Mouse (Mus musculus) CH12.LX (cell line): ENCODE data around the gene Esr1. TPM values are rescaled to one million over a fixed set of nuclear protein-coding genes. Genes with fewer than 3 reads are reported as not detected.

Source experiments
- DNase-seq: peaks from one replicate; pipeline ENCODE4 v3.0.0-alpha.2; 2013; ENCODE audit errors: extremely low read depth
- H3K27ac ChIP-seq: 2 replicates; pipeline ENCODE4 v1.5.1; 2012; ENCODE audit warnings: low read depth, mild to moderate bottlenecking, control low read depth, moderate library complexity; ENCODE audit not compliant: insufficient read depth
- H3K27me3 ChIP-seq: replicated peaks from 2 replicates; pipeline ENCODE3; 2012; ENCODE audit warnings: inconsistent platforms
- H3K36me3 ChIP-seq, 2 experiments: replicated peaks in 1 of 2; 2 replicates each; pipeline versions ENCODE3 to v1.6.1; 2012; ENCODE audit warnings: inconsistent platforms in 1 of 2, low read length in 1 of 2, mild to moderate bottlenecking in 1 of 2, mixed read lengths in 1 of 2, moderate library complexity in 1 of 2; ENCODE audit not compliant: control insufficient read depth in 1 of 2, insufficient read depth in 1 of 2
- H3K4me1 ChIP-seq, 2 experiments: 2 replicates each; pipeline ENCODE4 v1.6.1; 2012; ENCODE audit warnings: inconsistent platforms in 1 of 2, moderate library complexity in 1 of 2; ENCODE audit not compliant: insufficient read depth in 2 of 2, control insufficient read depth in 1 of 2
- H3K4me2 ChIP-seq: 2 replicates; pipeline ENCODE4 v1.6.1; 2012; ENCODE audit warnings: low read depth, mild to moderate bottlenecking, control low read depth; ENCODE audit not compliant: poor library complexity, insufficient read depth, severe bottlenecking
- H3K4me3 ChIP-seq, 3 experiments: fragments of 150-350 bp in 1 of 3; sonication (generic) in 1 of 3; replicated peaks in 1 of 3; 2 replicates each; pipeline versions ENCODE3 to v1.5.1; 2011 to 2012; ENCODE audit warnings: low read depth in 2 of 3, low read length in 2 of 3, mild to moderate bottlenecking in 2 of 3, moderate library complexity in 2 of 3, control low read depth in 1 of 3, improper control_type of control experiment in 1 of 3, inconsistent platforms in 1 of 3, mixed read lengths in 1 of 3; ENCODE audit not compliant: poor library complexity in 1 of 3
- H3K79me2 ChIP-seq: replicated peaks from 2 replicates; pipeline ENCODE4 v1.6.1; 2012; ENCODE audit warnings: mild to moderate bottlenecking, moderate library complexity; ENCODE audit not compliant: control insufficient read depth, poor library complexity, insufficient read depth, severe bottlenecking; ENCODE audit errors: extremely low read depth
- H3K9ac ChIP-seq: 2 replicates; pipeline ENCODE4 v1.6.1; 2012; ENCODE audit warnings: low read depth, mild to moderate bottlenecking, control low read depth, moderate library complexity; ENCODE audit not compliant: insufficient read depth
- H3K9me3 ChIP-seq: replicated peaks from 2 replicates; pipeline ENCODE3; 2012; ENCODE audit warnings: low read length, inconsistent platforms, mixed read lengths
- CHD1 ChIP-seq: IDR thresholded peaks from 2 replicates; pipeline ENCODE4 v1.6.1; 2012; ENCODE audit warnings: low read depth, low read length, improper control_type of control experiment, inconsistent platforms
- ELF1 ChIP-seq: IDR thresholded peaks from 2 replicates; pipeline ENCODE4 v1.6.1; 2014; ENCODE audit warnings: low read depth, mild to moderate bottlenecking, inconsistent platforms, low read length, improper control_type of control experiment
- EP300 ChIP-seq: IDR thresholded peaks from 2 replicates; pipeline ENCODE4 v1.6.1; 2011; ENCODE audit warnings: low read length, improper control_type of control experiment
- ETS1 ChIP-seq: conservative IDR thresholded peaks from 2 replicates; pipeline ENCODE4 v1.6.1; 2012; ENCODE audit warnings: low read depth, mild to moderate bottlenecking, inconsistent platforms, low read length, improper control_type of control experiment, moderate library complexity
- GABPA ChIP-seq: IDR thresholded peaks from 2 replicates; pipeline ENCODE4 v1.6.1; 2012; ENCODE audit warnings: low read depth, low read length, improper control_type of control experiment, inconsistent platforms; ENCODE audit not compliant: insufficient replicate concordance
- IRF4 ChIP-seq: IDR thresholded peaks from 2 replicates; pipeline ENCODE4 v1.6.1; 2014; ENCODE audit warnings: low read depth, mild to moderate bottlenecking, inconsistent platforms, low read length, improper control_type of control experiment
- JUN ChIP-seq: IDR thresholded peaks from 2 replicates; pipeline ENCODE4 v1.6.1; 2011; ENCODE audit warnings: low read depth, mild to moderate bottlenecking, low read length, improper control_type of control experiment, moderate library complexity; ENCODE audit not compliant: insufficient read depth
- JUND ChIP-seq: conservative IDR thresholded peaks from 2 replicates; pipeline ENCODE4 v1.6.1; 2011; ENCODE audit warnings: low read depth, low read length, improper control_type of control experiment
- KAT2A ChIP-seq: IDR thresholded peaks from 2 replicates; pipeline ENCODE4 v1.6.1; 2012; ENCODE audit warnings: low read length, improper control_type of control experiment, inconsistent platforms; ENCODE audit not compliant: insufficient replicate concordance
- MAFK ChIP-seq: IDR thresholded peaks from 2 replicates; pipeline ENCODE4 v1.6.1; 2011; ENCODE audit warnings: low read length, improper control_type of control experiment; ENCODE audit not compliant: insufficient replicate concordance
- MAX ChIP-seq: IDR thresholded peaks from 2 replicates; pipeline ENCODE4 v1.6.1; 2011; ENCODE audit warnings: low read length, improper control_type of control experiment
- MEF2A ChIP-seq: IDR thresholded peaks from 2 replicates; pipeline ENCODE4 v1.6.1; 2014; ENCODE audit warnings: low read depth, mild to moderate bottlenecking, inconsistent platforms, low read length, improper control_type of control experiment, borderline replicate concordance
- MYC ChIP-seq: IDR thresholded peaks from 2 replicates; pipeline ENCODE4 v1.6.1; 2011; ENCODE audit warnings: low read depth, mild to moderate bottlenecking, improper control_type of control experiment, low read length
- NELFE ChIP-seq: IDR thresholded peaks from 2 replicates; pipeline ENCODE4 v1.6.1; 2011; ENCODE audit warnings: low read depth, low read length, improper control_type of control experiment
- NRF1 ChIP-seq: IDR thresholded peaks from 2 replicates; pipeline ENCODE4 v1.6.1; 2014; ENCODE audit warnings: low read depth, mild to moderate bottlenecking, inconsistent platforms, low read length, improper control_type of control experiment, moderate library complexity
- PAX5 ChIP-seq: IDR thresholded peaks from 2 replicates; pipeline ENCODE4 v1.6.1; 2012; ENCODE audit warnings: low read length, inconsistent platforms, mixed read lengths
- POLR2A ChIP-seq: IDR thresholded peaks from 2 replicates; pipeline ENCODE4 v1.6.1; 2011; ENCODE audit warnings: low read depth, mild to moderate bottlenecking, improper control_type of control experiment, low read length
- POLR2AphosphoS2 ChIP-seq: IDR thresholded peaks from 2 replicates; pipeline ENCODE4 v1.6.1; 2011; ENCODE audit warnings: low read depth, low read length, improper control_type of control experiment
- RAD21 ChIP-seq: IDR thresholded peaks from 2 replicates; pipeline ENCODE4 v1.6.1; 2011; ENCODE audit warnings: low read depth, mild to moderate bottlenecking, low read length, improper control_type of control experiment, moderate library complexity
- RCOR1 ChIP-seq: conservative IDR thresholded peaks from 2 replicates; pipeline ENCODE4 v1.6.1; 2012; ENCODE audit warnings: low read depth, mild to moderate bottlenecking, inconsistent platforms, low read length, improper control_type of control experiment
- TBP ChIP-seq: conservative IDR thresholded peaks from 2 replicates; pipeline ENCODE4 v1.6.1; 2011; ENCODE audit warnings: low read depth, low read length, improper control_type of control experiment
- UBTF ChIP-seq: IDR thresholded peaks from 2 replicates; pipeline ENCODE4 v1.6.1; 2012; ENCODE audit warnings: low read depth, mild to moderate bottlenecking, inconsistent platforms, low read length, improper control_type of control experiment, moderate library complexity
- USF1 ChIP-seq: IDR thresholded peaks from 2 replicates; pipeline ENCODE4 v1.6.1; 2014; ENCODE audit warnings: low read depth, mild to moderate bottlenecking, inconsistent platforms, low read length, improper control_type of control experiment
- ZC3H11A ChIP-seq: IDR thresholded peaks from 2 replicates; pipeline ENCODE4 v1.6.1; 2012; ENCODE audit warnings: low read depth, mild to moderate bottlenecking, inconsistent platforms, low read length, improper control_type of control experiment
- ZMIZ1 ChIP-seq: IDR thresholded peaks from 2 replicates; pipeline ENCODE4 v1.6.1; 2012; ENCODE audit warnings: low read depth, mild to moderate bottlenecking, inconsistent platforms, low read length, improper control_type of control experiment
- ZNF384 ChIP-seq: IDR thresholded peaks from 2 replicates; pipeline ENCODE4 v1.6.1; 2012; ENCODE audit warnings: low read depth, low read length, improper control_type of control experiment, inconsistent platforms
- dilution Hi-C: fragments of 300-500 bp; cut with MboI; formaldehyde crosslinking; loops from 2 replicates; pipeline ENCODE4 v1.14.3; 2020; ENCODE audit warnings: low sequenced_read_pairs; ENCODE audit not compliant: extremely low pct_unique_long_range_greater_than_20kb, extremely low pct_ligation_motif_present
- in situ Hi-C: fragments of 300-500 bp; cut with MboI; formaldehyde crosslinking; loops from 3 replicates; pipeline ENCODE4 v1.14.3; 2019; ENCODE audit warnings: low sequenced_read_pairs, low pct_ligation_motif_present, low pct_unique_long_range_greater_than_20kb, mixed read lengths
- polyA plus RNA-seq: library from polyadenylated mRNA; unstranded; fragments of >175 nt; gene quantifications from 2 replicates; pipeline ENCODE4 v1.2.1, GENCODE M21; 2012; ENCODE audit warnings: low read depth; ENCODE audit not compliant: insufficient read length
- total RNA-seq, 2 experiments: library from RNA; depleted of rRNA; stranded (reverse); fragments of 300-350 nt in 1 of 2; fragments of >200 nt in 1 of 2; gene quantifications; 2 replicates each; pipeline ENCODE4 v1.2.3; 2012 to 2014

Esr1 gene
- total and polyA plus RNA-seq, 3 experiments = 0.63 to 1.0 (median 0.64) TPM

- H3K9ac ChIP-seq = no peak overlapping the region
- H3K4me2 ChIP-seq = no peak overlapping the region
- H3K27me3 ChIP-seq = no peaks in the 10 kb centered on the region
- H3K9me3 ChIP-seq = no peaks in the 10 kb centered on the region
- TF ChIP-seq RCOR1 (no peak), ETS1 (no peak), MAFK (no peak), RAD21 (no peak), NRF1 (no peak), MAX (no peak)
- no peaks in the 10 kb centered on the region for H3K79me2 ChIP-seq
- dilution Hi-C loops = no loop called here
- in situ Hi-C loops = no loop called here
- no peak overlapping the region for H3K4me3 ChIP-seq
- no peaks in the 10 kb centered on the region for H3K4me1 ChIP-seq
- no peaks in the 10 kb centered on the region for H3K36me3 ChIP-seq
- no peak for DNase-seq
- H3K27ac ChIP-seq = no peak overlapping the region
These were observed 359.8 kb downstream of the Esr1 start for GRCm38 (mm10) chr10:4971156-4971555.

- no peak overlapping the region for H3K4me2 ChIP-seq
- no peaks in the 10 kb centered on the region for H3K27me3 ChIP-seq
- H3K4me3 ChIP-seq = no peak overlapping the region
- dilution Hi-C loops (no loop called here), in situ Hi-C loops (no loop called here)
- no peaks in the 10 kb centered on the region for H3K79me2 ChIP-seq
- no peak overlapping the region for H3K27ac ChIP-seq
- no peak for TF ChIP-seq EP300
- TF ChIP-seq UBTF = no peak
- TF ChIP-seq POLR2AphosphoS2 = no peak
- no peak for TF ChIP-seq MAX
- no peak for TF ChIP-seq ZNF384
- no peak for TF ChIP-seq MAFK
- TF ChIP-seq IRF4 = no peak
- TF ChIP-seq ZMIZ1 = no peak
- TF ChIP-seq ELF1 = no peak
- no peak for TF ChIP-seq USF1
- no peak for TF ChIP-seq POLR2A
- DNase-seq = no peak
- no peaks in the 10 kb centered on the region for H3K36me3 ChIP-seq
- no peak overlapping the region for H3K9ac ChIP-seq
- no peaks in the 10 kb centered on the region for H3K9me3 ChIP-seq
- peaks cover 0 to 1% of the 10 kb centered on the region in 2 experiments; a peak in 1 of 4 replicates for H3K4me1 ChIP-seq
These were observed 360.2 kb downstream of the Esr1 start for GRCm38 (mm10) chr10:4971586-4971985.

DNA sequence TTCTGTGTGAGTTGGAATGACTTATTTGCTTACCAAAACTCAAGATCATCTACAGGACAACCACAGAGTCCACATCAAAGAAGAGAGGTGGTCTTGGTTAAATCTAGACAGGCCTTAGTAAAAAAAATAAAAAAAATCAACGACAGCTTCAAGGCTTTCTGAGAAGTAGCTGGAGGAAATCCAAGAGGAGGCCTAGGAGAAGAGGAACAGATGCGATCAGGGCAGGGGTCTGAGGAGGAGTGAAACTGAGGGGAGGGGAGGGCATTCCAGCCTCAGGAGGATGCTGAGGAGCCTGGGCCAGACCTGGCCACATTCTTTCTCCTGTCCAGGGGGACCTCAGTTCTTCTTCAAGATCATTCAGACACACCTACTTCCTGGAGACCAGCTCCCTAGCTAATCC, 360.6 kb downstream of the Esr1 start:
- Histone ChIP-seq H3K4me1 (peaks cover under 1 to 6% of the 10 kb centered on the region in 2 experiments; a peak in 3 of 4 replicates), H3K4me2 (no peak overlapping the region), H3K9ac (no peak overlapping the region), H3K36me3 (no peaks in the 10 kb centered on the region), H3K9me3 (no peaks in the 10 kb centered on the region), H3K27ac (no peak overlapping the region), H3K79me2 (no peaks in the 10 kb centered on the region), H3K27me3 (no peaks in the 10 kb centered on the region), H3K4me3 (no peak overlapping the region)
- no peak for DNase-seq
- dilution Hi-C loops (no loop called here), in situ Hi-C loops (no loop called here)
- TF ChIP-seq RAD21 (no peak), JUND (no peak), MAFK (no peak), GABPA (no peak), TBP (no peak), ZC3H11A (no peak), JUN (no peak), EP300 (no peak), POLR2AphosphoS2 (no peak), CHD1 (no peak), ZNF384 (no peak), POLR2A (no peak), MYC (no peak), PAX5 (no peak), MEF2A (no peak), NELFE (no peak), UBTF (no peak), KAT2A (no peak)
